Mouse (Mus musculus) heart, postnatal 25 days (tissue): ENCODE data around the gene Gm6588. TPM values are rescaled to one million over a fixed set of nuclear protein-coding genes. Genes with fewer than 3 reads are reported as not detected.
"Not testable (repeated sequence)": the region's sequence is repeated elsewhere in the genome, so short reads cannot be mapped to it uniquely, and the experiment has no call there.

ENCODE experiments used
- DNase-seq: peaks from one replicate; pipeline ENCODE4 v3.0.0; 2022; ENCODE audit warnings: low spot score
- intact Hi-C: fragments of 180-260 bp; cut with DNase I; formaldehyde crosslinking; loops from one replicate; pipeline ENCODE4 v1.15.1; 2025
- total RNA-seq, 2 experiments: library from RNA; stranded (reverse); gene quantifications; 2 replicates each; pipeline ENCODE4 v1.2.3; 2021

Gm6588 gene
- not detected for total RNA-seq

- DNase-seq, result no peak
- intact Hi-C loops, result no loop called here
Observed at GRCm38 (mm10) chr5:112448747-112449440, at the start of gene Gm6588. TSS of gene Gm6588 (plus strand) at chr5:112449426.

DNA sequence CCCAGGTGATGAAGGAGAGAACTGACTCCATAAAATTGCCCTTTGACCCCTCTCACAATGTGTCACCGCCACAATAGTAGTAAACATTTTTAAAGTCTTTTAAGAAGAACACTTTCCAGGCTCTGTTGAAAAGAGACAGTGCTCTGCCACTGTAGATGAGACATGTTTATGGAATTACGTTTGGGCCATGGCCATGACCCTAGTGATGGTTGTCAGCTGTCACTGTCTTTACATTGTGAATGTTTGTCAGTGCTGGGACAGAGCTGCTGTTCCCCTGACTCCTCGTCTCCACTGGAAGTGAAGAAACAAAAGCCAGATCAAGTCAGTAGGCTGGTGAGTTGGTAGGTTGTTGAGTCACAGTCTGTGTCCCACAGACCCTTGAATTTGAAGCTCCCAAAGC lies 46.8 kb upstream of the Gm6588 start:
- no peak for DNase-seq
- intact Hi-C loops, result no loop called here

DNA sequence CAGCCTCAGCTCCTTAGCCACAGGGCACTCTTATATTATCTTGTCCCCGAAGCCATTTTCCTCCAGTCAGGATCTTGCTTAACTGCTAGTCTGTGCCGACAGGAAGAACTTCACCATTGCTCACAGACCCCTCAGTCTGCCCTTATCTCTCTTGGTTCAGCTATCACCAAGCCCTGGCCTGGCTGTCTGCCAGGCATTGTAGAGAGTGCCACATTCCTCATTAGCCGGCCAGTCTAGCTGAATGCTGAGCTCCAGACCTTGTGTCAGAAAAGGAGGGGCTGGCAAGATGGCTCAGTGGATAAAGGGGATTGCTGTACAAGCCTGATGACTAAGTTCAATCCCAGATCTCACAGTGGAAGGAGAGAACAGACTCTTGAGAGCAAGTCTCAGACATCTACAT lies 43.2 kb upstream of the Gm6588 start:
- no peak for DNase-seq
- intact Hi-C loops, result no loop called here

GRCm38 (mm10) chr5:112409274-112409673 lies 40.0 kb upstream of the Gm6588 start:
- no peak for DNase-seq
- intact Hi-C loops, result no loop called here

DNA sequence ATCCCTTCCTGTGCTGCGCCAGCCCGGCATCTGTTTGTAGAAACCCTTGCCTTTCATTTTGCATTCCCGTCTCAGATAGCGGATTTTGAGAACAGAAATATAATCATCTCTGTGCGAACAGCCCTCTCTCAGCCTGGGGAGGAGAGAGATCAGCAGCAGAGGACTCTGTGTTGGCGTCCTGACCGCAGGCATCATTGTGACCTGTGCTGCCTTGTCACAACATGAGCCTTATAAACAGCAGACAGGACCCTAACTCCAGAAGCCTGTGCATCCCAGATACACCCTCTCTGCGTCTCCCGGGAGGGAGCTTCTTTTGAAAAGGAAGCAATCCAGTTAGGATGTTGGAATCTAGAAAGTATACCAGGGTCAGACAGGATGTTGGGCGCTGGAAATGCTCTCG lies 38.2 kb upstream of the Gm6588 start:
- DNase-seq, result no peak
- intact Hi-C loops, result no loop called here

DNA sequence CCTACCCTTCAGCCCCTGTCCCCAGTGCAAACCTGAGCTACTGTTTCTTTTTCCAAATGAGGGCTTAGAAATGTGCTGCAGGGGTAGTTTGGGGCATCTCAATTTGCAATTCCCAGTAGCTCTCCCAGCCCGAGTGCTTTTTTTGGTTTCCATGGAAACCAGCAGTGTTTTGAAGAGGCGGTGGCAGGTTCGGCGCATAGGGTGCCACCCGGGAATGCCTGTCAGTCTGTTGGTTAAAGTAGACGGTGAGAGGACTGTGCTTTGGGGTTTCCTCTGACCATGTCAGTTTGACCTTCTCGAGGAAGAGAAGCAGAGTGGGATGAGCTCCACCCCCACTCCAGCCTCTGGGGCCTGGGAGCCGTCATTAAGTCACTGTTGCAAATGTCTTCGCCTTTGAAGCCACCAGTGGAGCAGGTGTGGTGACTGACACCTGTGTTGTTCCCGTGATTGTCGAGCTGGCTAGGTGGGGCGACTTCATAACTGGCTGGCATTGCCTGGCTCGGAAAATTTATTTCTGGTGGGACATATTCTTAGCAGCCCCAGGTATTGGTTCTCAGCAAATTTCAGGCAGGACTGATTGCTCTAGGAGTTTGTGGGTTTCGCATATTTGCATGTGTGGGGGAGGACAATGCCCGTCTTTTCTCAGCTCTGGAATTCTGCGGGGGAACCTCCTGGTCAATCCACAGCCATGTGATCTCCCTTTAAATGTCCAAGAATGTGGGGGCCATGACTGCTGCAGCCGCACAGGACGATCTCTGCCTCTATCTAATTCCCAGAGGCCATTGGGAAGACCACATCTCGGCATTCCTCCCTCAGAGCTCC lies 37.5 kb upstream of the Gm6588 start:
- DNase-seq, result no peak
- intact Hi-C loops, result no loop called here

DNA sequence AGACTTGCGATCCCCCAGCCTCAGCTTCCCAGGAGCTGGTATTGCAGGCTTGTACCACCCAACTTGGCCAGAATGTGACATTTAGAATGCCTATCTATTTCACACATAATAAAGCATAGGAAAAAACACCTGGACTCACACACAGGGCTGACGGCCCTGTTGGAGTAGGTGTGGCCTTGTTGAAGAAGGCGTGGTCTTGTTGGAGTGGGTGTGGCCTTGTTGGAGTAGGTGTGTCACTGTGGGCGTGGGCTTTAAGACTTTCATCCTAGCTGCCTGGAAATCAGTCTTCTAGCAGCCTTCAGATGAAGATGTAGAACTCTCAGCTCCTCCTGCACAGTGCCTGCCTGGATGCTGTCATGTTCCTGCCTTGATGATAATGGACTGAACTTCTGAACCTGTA lies 36.4 kb upstream of the Gm6588 start:
- DNase-seq, intact Hi-C loops: not testable (repeated sequence)

- no peak for DNase-seq
- intact Hi-C loops, result no loop called here
Observed at GRCm38 (mm10) chr5:112416673-112417072, 32.6 kb upstream of the Gm6588 start.

- no peak for DNase-seq
- intact Hi-C loops, result no loop called here
Observed at GRCm38 (mm10) chr5:112418023-112418422, 31.2 kb upstream of the Gm6588 start.

- DNase-seq, result no peak
- intact Hi-C loops, result no loop called here
Observed at GRCm38 (mm10) chr5:112419535-112419934, 29.7 kb upstream of the Gm6588 start.

- intact Hi-C loops, result loop anchor here (5.0 kb wide), 1 partner anchor 84 kb away; the partner anchor contains the start of genes Hps4 and Srrd
- no peak for DNase-seq
Observed at GRCm38 (mm10) chr5:112426635-112427034, 22.6 kb upstream of the Gm6588 start.

DNA sequence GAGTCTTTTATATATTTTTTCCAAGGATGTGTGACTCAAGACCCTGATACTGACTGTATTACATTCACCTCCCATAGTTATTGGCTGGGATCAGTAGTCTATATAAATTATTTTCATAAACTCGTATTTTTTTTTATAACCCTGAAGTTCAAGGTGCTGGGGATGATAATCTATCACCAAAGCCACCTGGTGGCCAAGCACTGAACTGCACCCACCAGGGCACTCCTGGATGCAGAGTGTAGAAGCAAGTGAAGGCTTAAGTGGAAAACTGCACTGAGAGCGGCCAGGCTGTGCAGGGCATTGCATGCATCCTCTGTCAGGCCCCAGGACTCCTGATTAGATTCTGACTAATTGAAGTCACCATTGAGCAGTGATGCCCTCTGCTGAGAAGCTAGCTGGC lies 21.9 kb upstream of the Gm6588 start:
- intact Hi-C loops, result loop anchor here (5.0 kb wide), 1 partner anchor 85 kb away; the partner anchor contains the start of genes Hps4 and Srrd

GRCm38 (mm10) chr5:112428944-112429343 lies 20.3 kb upstream of the Gm6588 start:
- no peak for DNase-seq
- intact Hi-C loops, result loop anchor here (1.0 to 5.0 kb wide), 3 partner anchors 87 to 214 kb away; partner anchors contain the start of genes Hps4 and Srrd

More for the DNA sequence above, 21.9 kb upstream of the Gm6588 start:
- no peak for DNase-seq

- intact Hi-C loops, result loop anchor here (5.0 kb wide), 1 partner anchor 621 kb away; no protein-coding TSS in a partner anchor
Observed at GRCm38 (mm10) chr5:112431120-112431775, 18.0 kb upstream of the Gm6588 start.

GRCm38 (mm10) chr5:112432033-112432432 lies 17.2 kb upstream of the Gm6588 start:
- DNase-seq, result no peak
- intact Hi-C loops, result loop anchor here (5.0 kb wide), 1 partner anchor 620 kb away; no protein-coding TSS in a partner anchor

More at GRCm38 (mm10) chr5:112431120-112431775, 18.0 kb upstream of the Gm6588 start:
- no peak for DNase-seq

GRCm38 (mm10) chr5:112433004-112433403 lies 16.2 kb upstream of the Gm6588 start:
- DNase-seq, result no peak
- intact Hi-C loops, result loop anchor here (5.0 kb wide), 1 partner anchor 619 kb away; no protein-coding TSS in a partner anchor

DNA sequence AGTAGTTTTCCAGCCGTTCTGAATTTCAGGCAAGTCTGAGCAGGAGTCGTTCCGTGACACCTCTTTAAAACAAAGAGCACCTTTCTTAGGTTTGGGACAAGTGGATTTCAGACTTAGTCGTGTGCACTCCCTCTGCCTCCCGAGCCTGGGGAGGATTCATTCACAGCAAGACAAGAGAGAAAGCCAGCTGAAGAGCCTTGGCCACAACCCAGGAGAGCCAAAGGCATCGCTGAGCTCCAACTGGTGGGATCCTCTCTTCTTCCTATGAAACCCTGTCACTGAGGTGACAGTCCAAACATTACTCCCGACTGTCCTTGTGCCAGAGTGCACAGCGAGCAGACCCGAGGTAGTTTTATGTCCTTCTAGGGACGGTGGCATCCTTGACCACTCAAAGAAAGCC lies 10.7 kb upstream of the Gm6588 start:
- intact Hi-C loops, result no loop called here
- no peak for DNase-seq

DNA sequence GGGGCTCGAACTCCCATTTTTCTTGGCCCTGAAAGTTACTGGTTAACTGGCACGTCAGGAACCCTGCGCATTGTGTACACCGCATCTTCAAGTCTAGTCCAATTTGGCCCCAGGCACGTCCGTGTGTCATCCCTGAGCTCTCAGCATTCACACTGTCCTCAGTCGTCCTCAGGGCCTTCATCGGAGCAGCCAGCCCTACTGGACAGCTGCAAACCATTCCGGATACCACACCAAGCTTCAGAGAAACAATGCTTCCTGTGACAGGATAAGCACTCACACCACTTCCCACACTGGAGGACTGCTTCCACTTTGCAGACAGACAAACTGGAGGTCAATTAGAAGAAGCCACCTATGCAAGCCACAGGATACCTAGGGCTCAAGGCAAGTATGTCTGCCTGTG lies 3.9 kb downstream of the Gm6588 start:
- intact Hi-C loops, result no loop called here
- DNase-seq, result no peak

- intact Hi-C loops, result no loop called here
Observed at GRCm38 (mm10) chr5:112454966-112455555, 5.8 kb downstream of the Gm6588 start.

DNA sequence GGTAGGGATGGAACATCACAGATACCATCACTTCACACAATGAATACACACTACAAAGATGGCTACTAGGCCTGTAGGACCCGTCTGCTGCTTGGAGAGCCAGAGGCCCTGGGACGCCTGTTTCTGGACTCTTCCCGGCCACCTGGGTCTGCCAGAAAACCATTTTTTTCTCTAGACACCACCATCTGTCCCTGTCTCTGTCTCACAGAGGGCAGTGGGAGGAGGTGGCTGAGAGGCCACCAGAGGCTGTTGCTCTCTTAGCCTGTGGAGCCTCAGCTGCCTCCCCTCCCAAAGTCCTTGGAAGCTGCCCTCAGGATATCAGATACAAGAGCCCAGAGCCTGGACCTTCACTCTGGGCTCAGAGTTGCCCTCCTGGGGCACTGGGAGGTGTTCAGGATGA lies 10.7 kb downstream of the Gm6588 start:
- no peak for DNase-seq
- intact Hi-C loops, result no loop called here

More at GRCm38 (mm10) chr5:112454966-112455555, 5.8 kb downstream of the Gm6588 start:
- DNase-seq, result no peak
